Mouse (Mus musculus) adrenal gland, postnatal 10 days (tissue): ENCODE measurements around the gene BC004004. TPM values are rescaled to one million over a fixed set of nuclear protein-coding genes. Genes with fewer than 3 reads are reported as not detected.
"Not testable (repeated sequence)": the region's sequence is repeated elsewhere in the genome, so short reads cannot be mapped to it uniquely, and the experiment has no call there.

ENCODE experiments used
- DNase-seq: peaks from one replicate; pipeline ENCODE4 v3.0.0; 2021; ENCODE audit warnings: mixed read lengths
- total RNA-seq, 2 experiments: library from RNA; stranded (reverse); gene quantifications; 2 replicates each; pipeline ENCODE4 v1.2.3; 2021

The BC004004 gene
- total RNA-seq, 2 experiments from 2014 or later: 158 to 160 TPM

GRCm38 (mm10) chr17:29347645-29348256 is 79.2 kb downstream of the BC004004 start, which contains the start of gene Mtch1:
Gene Mtch1 (minus strand): TSS chr17:29347934.
- DNase-seq: peak; percentile 100

- no peak for DNase-seq
Observed at GRCm38 (mm10) chr17:29348996-29349395, 80.4 kb downstream of the BC004004 start.

- not testable (repeated sequence) for DNase-seq
Observed at GRCm38 (mm10) chr17:29351056-29351455, 82.5 kb downstream of the BC004004 start.

- peak; percentile 48 for DNase-seq
Observed at GRCm38 (mm10) chr17:29355461-29355840, 86.9 kb downstream of the BC004004 start.

- peak; percentile 89 for DNase-seq
Observed at GRCm38 (mm10) chr17:29355841-29356478, 87.4 kb downstream of the BC004004 start.

- peak; percentile 83 for DNase-seq
Observed at GRCm38 (mm10) chr17:29356479-29356856, 87.9 kb downstream of the BC004004 start.

GRCm38 (mm10) chr17:29356882-29357281 is 88.3 kb downstream of the BC004004 start:
- DNase-seq: no peak

GRCm38 (mm10) chr17:29358928-29359327 is 90.3 kb downstream of the BC004004 start:
- DNase-seq: no peak

GRCm38 (mm10) chr17:29360761-29361221 is 92.2 kb downstream of the BC004004 start, which contains the start of gene Fgd2:
Gene Fgd2 (plus strand): TSS chr17:29360914.
- no peak for DNase-seq

GRCm38 (mm10) chr17:29361982-29362691 is 93.5 kb downstream of the BC004004 start:
- DNase-seq: no peak

GRCm38 (mm10) chr17:29363109-29363508 is 94.5 kb downstream of the BC004004 start:
- DNase-seq: no peak

Other genes with a start within 250 kb of the BC004004 start
- gene Srsf3, start 236.2 kb upstream of the BC004004 start, total RNA-seq: 100 to 1,000 TPM; 144 to 193 TPM
- 100 to 1,000 TPM in 1 of 2 experiments, 10 to 100 TPM in 1; 46.6 to 201 TPM for gene Cdkn1a, start 177.8 kb upstream of the BC004004 start, total RNA-seq
- 1 to 10 TPM in 1 of 2 experiments, under 1 TPM in 1; 0.66 to 1.4 TPM for gene Rab44, start 154.6 kb upstream of the BC004004 start, total RNA-seq
- gene Cpne5, start 30.6 kb upstream of the BC004004 start, total RNA-seq: 1 to 10 TPM; 1.0 to 1.6 TPM
- gene Ppil1, start 4.6 kb upstream of the BC004004 start, total RNA-seq: 10 to 100 TPM; 24.6 to 27.9 TPM
- gene Pi16, start 48.9 kb downstream of the BC004004 start, total RNA-seq: 10 to 100 TPM; 24.5 to 26.1 TPM
- 100 to 1,000 TPM; 330 to 395 TPM for gene Mtch1, start 79.1 kb downstream of the BC004004 start, total RNA-seq
- gene Fgd2, start 92.1 kb downstream of the BC004004 start, total RNA-seq: 1 to 10 TPM; 4.6 to 7.4 TPM
- 100 to 1,000 TPM in 1 of 2 experiments, 10 to 100 TPM in 1; 73.4 to 104 TPM for gene Pim1, start 222.0 kb downstream of the BC004004 start, total RNA-seq